Mouse (Mus musculus) forebrain, embryonic 16.5 days (tissue): ENCODE measurements around the gene Fbxw7. TPM values are rescaled to one million over a fixed set of nuclear protein-coding genes. Genes with fewer than 3 reads are reported as not detected.

Experiments used
- ATAC-seq: fragments of 200-750 bp; cut with Nextera tagmentation; 2 replicates; pipeline ENCODE4 v1.8.0; 2017; ENCODE audit warnings: mild to moderate bottlenecking, moderate library complexity
- H3K27ac ChIP-seq: fragments of 300-500 bp; sonication (generic); 2 replicates; pipeline ENCODE4 v1.5.1; 2014; ENCODE audit warnings: low read length, control low read depth
- H3K27me3 ChIP-seq: fragments of 300-500 bp; sonication (generic); replicated peaks from 2 replicates; pipeline ENCODE4 v1.6.1; 2014; ENCODE audit warnings: low read length; ENCODE audit not compliant: control insufficient read depth, insufficient read depth
- H3K36me3 ChIP-seq: fragments of 300-500 bp; sonication (generic); 2 replicates; pipeline ENCODE4 v1.6.1; 2014; ENCODE audit not compliant: control insufficient read depth, insufficient read depth
- H3K4me1 ChIP-seq: fragments of 300-500 bp; sonication (generic); replicated peaks from 2 replicates; pipeline ENCODE4 v1.6.1; 2014; ENCODE audit warnings: low read length; ENCODE audit not compliant: control insufficient read depth, insufficient read depth
- H3K4me2 ChIP-seq: fragments of 300-500 bp; sonication (generic); 2 replicates; pipeline ENCODE4 v1.6.1; 2014; ENCODE audit warnings: mild to moderate bottlenecking, low read length, control low read depth
- H3K4me3 ChIP-seq: fragments of 300-500 bp; sonication (generic); replicated peaks from 2 replicates; pipeline ENCODE4 v1.5.1; 2014; ENCODE audit warnings: mild to moderate bottlenecking, low read length, control low read depth
- H3K9ac ChIP-seq: fragments of 300-500 bp; sonication (generic); replicated peaks from 2 replicates; pipeline ENCODE4 v1.6.1; 2014; ENCODE audit warnings: low read depth, low read length, control low read depth
- H3K9me3 ChIP-seq: fragments of 300-500 bp; sonication (generic); 2 replicates; pipeline ENCODE4 v1.6.1; 2016; ENCODE audit warnings: low read length; ENCODE audit not compliant: control insufficient read depth
- WGBS: fragments of 180-500 bp; shearing (Covaris S2); extraction: QIAGEN DNeasy Blood & Tissue Kit; methylation state at CpG from one replicate; pipeline ENCODE4 v1.1.7; 2014; 5-methylcytosine and 5-hydroxymethylcytosine counted together
- polyA plus RNA-seq: library from polyadenylated mRNA; unstranded; fragments of >200 nt; fragmentation: Nextera tagmentation; extraction: Ambion mirVana; gene quantifications from 2 replicates; pipeline ENCODE4 v1.2.1, GENCODE M21; 2015

The Fbxw7 gene
- polyA plus RNA-seq, 1 experiment from 2014 or later: 35.7 TPM

DNA sequence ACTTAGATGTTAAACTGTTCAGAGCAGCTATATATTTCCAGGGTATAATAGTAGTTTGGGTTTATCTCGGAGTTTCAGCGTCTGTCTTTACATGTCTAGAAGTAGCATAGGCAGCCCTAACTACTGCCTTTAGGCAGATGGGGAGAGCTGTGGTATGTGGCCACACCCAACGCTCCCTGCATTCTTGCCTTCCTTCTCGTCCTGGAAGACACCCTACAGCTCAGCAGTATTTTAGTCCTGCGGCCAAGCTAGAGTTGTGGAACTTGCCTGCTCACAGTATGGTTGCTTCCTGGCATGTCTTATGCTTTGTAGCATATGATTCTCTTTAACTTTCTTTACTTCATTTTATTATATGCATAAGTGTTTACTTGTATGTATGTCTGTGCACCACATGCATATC, 156.5 kb downstream of the Fbxw7 start:
- H3K9ac ChIP-seq: no peak overlapping the region
- peaks cover 17% of the 10 kb centered on the region for H3K36me3 ChIP-seq
- H3K4me1 ChIP-seq: no peaks in the 10 kb centered on the region
- WGBS: 92% methylated on average over 5 of the region's 5 CpGs
- no peak overlapping the region for H3K27ac ChIP-seq
- H3K4me2 ChIP-seq: no peak overlapping the region
- H3K9me3 ChIP-seq: no peaks in the 10 kb centered on the region
- no peaks in the 10 kb centered on the region for H3K27me3 ChIP-seq
- no peak for ATAC-seq
- no peak overlapping the region for H3K4me3 ChIP-seq

DNA sequence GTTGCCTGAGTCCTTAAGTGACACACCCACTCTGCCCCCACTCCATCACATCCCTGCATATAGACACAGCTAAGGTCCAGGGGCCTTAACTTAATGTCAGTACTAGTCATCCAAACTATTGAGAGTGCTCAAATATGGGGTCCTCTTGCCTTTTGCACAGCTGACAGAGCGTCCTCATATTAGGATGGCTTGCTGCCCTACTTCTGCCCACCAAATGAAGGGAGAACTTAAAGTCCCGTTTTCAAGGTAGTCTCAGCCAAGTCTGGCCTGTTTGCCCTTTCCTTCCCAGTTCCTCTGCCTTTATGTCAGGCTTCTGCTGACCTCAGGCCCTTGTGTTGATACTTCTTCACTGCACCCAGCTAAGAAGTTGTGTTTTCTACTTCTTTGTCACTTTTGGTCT, 157.8 kb downstream of the Fbxw7 start:
- H3K36me3 ChIP-seq: peaks cover 12% of the 10 kb centered on the region
- WGBS: 93% methylated on average over 2 of the region's 2 CpGs
- ATAC-seq: no peak

DNA sequence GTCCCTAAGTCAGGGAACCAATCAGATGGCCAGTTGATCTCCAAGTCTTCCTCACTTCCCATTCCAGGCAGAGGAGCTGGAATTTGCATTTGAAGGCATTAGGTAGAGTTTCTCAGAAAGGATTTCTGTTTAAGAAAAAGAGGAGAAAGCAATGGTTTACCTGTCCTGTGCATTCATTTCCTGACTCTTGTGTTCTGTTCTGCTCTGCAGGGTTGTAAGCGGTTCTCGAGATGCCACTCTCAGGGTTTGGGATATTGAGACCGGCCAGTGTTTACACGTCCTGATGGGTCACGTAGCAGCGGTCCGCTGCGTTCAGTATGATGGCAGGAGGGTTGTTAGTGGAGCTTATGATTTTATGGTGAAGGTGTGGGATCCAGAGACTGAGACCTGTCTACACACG, 159.1 kb downstream of the Fbxw7 start:
- Histone ChIP-seq H3K9ac (no peak overlapping the region), H3K36me3 (peaks cover 11% of the 10 kb centered on the region), H3K4me2 (no peak overlapping the region), H3K27ac (no peak overlapping the region), H3K4me1 (no peaks in the 10 kb centered on the region), H3K4me3 (no peak overlapping the region), H3K9me3 (no peaks in the 10 kb centered on the region), H3K27me3 (no peaks in the 10 kb centered on the region)
- 97% methylated on average over 9 of the region's 9 CpGs for WGBS
- no peak for ATAC-seq

More for the DNA sequence above, 157.8 kb downstream of the Fbxw7 start:
- no peak overlapping the region for H3K27ac ChIP-seq
- H3K4me2 ChIP-seq: no peak overlapping the region
- H3K9me3 ChIP-seq: no peaks in the 10 kb centered on the region
- H3K27me3 ChIP-seq: no peaks in the 10 kb centered on the region
- H3K4me3 ChIP-seq: no peak overlapping the region
- H3K9ac ChIP-seq: no peak overlapping the region
- H3K4me1 ChIP-seq: no peaks in the 10 kb centered on the region

DNA sequence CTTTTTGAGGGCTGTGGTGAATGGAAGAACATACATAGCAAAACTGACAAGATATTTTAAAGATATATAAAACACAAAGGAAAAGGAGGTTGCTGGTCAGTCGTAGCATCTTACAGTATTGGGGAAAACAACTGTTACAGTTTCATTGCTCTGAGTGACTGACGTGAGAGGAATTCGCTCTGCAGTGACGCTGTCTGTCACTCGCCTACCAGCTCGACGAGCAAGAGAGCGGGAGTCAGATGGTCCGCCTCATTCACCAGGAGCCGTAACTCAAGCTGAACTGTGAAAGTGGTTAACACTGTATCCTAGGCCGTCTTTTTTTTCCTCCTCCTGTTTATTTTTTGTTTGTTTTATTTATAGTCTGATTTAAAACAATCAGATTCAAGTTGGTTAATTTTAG, 163.6 kb downstream of the Fbxw7 start:
- 90% methylated on average over 11 of the region's 11 CpGs for WGBS
- Histone ChIP-seq H3K36me3 (0 out of 2 replicates have a peak, but pooled peaks cover 2% of the 10 kb centered on the region), H3K27me3 (no peaks in the 10 kb centered on the region), H3K9me3 (no peaks in the 10 kb centered on the region), H3K9ac (no peak overlapping the region), H3K4me1 (no peaks in the 10 kb centered on the region), H3K4me3 (no peak overlapping the region), H3K4me2 (no peak overlapping the region), H3K27ac (no peak overlapping the region)
- no peak for ATAC-seq

DNA sequence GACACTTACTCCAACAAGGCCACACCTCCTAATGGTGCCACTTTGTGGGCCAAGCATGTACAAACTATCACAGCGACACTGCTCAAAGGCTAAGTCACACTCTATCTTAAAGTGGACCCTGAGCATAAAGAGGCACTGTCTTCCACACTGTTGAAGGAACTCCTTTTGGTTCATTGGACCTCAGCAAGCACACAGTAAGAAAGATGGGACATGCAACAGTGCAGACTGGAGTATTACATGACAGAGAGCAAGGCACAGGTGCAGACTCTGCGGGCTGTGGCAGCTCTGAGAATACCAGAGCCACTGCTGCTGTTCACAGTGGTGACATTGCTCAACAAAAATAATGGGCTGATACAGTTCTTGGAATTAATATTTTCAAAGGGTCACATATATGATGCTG, 165.1 kb downstream of the Fbxw7 start:
- no peaks in the 10 kb centered on the region for H3K27me3 ChIP-seq
- no peak overlapping the region for H3K4me3 ChIP-seq
- H3K9me3 ChIP-seq: no peaks in the 10 kb centered on the region
- no peaks in the 10 kb centered on the region for H3K36me3 ChIP-seq
- ATAC-seq: no peak
- no peaks in the 10 kb centered on the region for H3K4me1 ChIP-seq
- H3K9ac ChIP-seq: no peak overlapping the region
- H3K27ac ChIP-seq: no peak overlapping the region
- WGBS: 100% methylated on average over 2 of the region's 2 CpGs
- no peak overlapping the region for H3K4me2 ChIP-seq

GRCm38 (mm10) chr3:84982688-84983087, 167.6 kb downstream of the Fbxw7 start:
- WGBS: 62% methylated on average over 4 of the region's 4 CpGs
- ATAC-seq: no peak
- no peaks in the 10 kb centered on the region for H3K27me3 ChIP-seq
- no peaks in the 10 kb centered on the region for H3K9me3 ChIP-seq
- no peak overlapping the region for H3K27ac ChIP-seq
- no peak overlapping the region for H3K4me3 ChIP-seq
- H3K36me3 ChIP-seq: no peaks in the 10 kb centered on the region
- H3K9ac ChIP-seq: no peak overlapping the region
- no peaks in the 10 kb centered on the region for H3K4me1 ChIP-seq
- H3K4me2 ChIP-seq: no peak overlapping the region

DNA sequence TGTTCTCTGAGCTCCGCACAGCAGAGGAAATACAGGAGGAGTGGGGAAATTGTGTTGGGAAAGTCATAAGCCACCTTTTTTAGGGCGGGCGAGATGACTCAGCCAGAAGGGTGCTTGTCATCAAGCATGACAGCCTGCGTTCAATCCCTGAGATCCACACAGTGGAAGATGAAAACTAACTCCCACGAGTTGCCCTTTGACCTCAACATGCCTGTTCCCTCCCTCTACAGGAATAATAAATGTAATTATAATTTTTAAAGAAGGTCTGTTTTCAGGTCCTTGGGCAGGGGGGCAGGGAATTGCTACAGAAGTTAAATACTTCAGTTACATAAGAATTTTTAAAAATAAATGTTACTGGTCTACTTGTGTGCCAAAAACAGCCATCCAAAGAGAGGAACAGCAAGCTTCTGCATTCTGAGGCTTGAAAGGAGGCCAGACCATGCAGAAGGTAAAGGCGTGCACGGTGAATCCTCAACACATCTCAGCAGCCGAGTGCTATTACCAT, 170.1 kb downstream of the Fbxw7 start:
- no peaks in the 10 kb centered on the region for H3K4me1 ChIP-seq
- H3K4me2 ChIP-seq: no peak overlapping the region
- H3K4me3 ChIP-seq: no peak overlapping the region
- H3K27me3 ChIP-seq: no peaks in the 10 kb centered on the region
- no peak overlapping the region for H3K27ac ChIP-seq
- ATAC-seq: no peak
- H3K36me3 ChIP-seq: no peaks in the 10 kb centered on the region
- WGBS: 97% methylated on average over 8 of the region's 8 CpGs
- no peak overlapping the region for H3K9ac ChIP-seq
- no peaks in the 10 kb centered on the region for H3K9me3 ChIP-seq

- 92% methylated on average over 4 of the region's 4 CpGs for WGBS
- Histone ChIP-seq H3K36me3 (no peaks in the 10 kb centered on the region), H3K27ac (no peak overlapping the region), H3K4me2 (no peak overlapping the region), H3K9ac (no peak overlapping the region), H3K4me1 (no peaks in the 10 kb centered on the region), H3K4me3 (no peak overlapping the region), H3K27me3 (no peaks in the 10 kb centered on the region), H3K9me3 (peaks cover 4% of the 10 kb centered on the region; the same call in 1 of the 2 replicates)
- ATAC-seq: no peak
These were observed 173.8 kb downstream of the Fbxw7 start for GRCm38 (mm10) chr3:84988880-84989279.

DNA sequence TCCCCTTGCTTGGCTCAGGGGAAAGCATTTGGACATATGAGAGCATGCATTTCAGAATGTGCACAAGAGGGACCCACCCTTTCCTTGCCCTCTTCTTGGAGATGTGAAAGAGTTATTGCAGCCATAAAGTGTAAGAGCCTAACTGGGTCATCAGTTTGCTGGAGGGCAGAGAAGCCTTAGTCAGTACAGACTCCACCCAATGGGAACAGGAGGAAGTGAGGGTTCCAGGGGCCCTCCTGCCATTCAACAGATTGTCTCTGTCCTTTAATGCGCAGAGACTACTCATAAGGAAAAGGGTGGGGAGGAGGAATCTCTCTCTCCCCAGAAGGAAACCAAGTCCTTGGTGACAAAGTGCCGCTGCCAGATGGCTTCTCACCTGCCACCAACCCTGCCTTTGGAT, 190.2 kb downstream of the Fbxw7 start:
- Histone ChIP-seq H3K27me3 (no peaks in the 10 kb centered on the region), H3K36me3 (no peaks in the 10 kb centered on the region), H3K9me3 (no peaks in the 10 kb centered on the region), H3K9ac (no peak overlapping the region), H3K4me3 (no peak overlapping the region), H3K27ac (no peak overlapping the region), H3K4me1 (no peaks in the 10 kb centered on the region), H3K4me2 (no peak overlapping the region)
- 86% methylated on average over 2 of the region's 2 CpGs for WGBS
- no peak for ATAC-seq

GRCm38 (mm10) chr3:85012889-85013288, 197.8 kb downstream of the Fbxw7 start:
- 64% methylated on average over 6 of the region's 6 CpGs for WGBS
- Histone ChIP-seq H3K4me1 (peaks cover 4% of the 10 kb centered on the region; the same call in 1 of the 2 replicates), H3K9me3 (no peaks in the 10 kb centered on the region), H3K36me3 (no peaks in the 10 kb centered on the region), H3K9ac (no peak overlapping the region), H3K27ac (no peak overlapping the region), H3K4me2 (no peak overlapping the region), H3K4me3 (no peak overlapping the region), H3K27me3 (no peaks in the 10 kb centered on the region)
- ATAC-seq: no peak
